Mouse (Mus musculus) lung, postnatal 0 days (tissue): ENCODE results near the gene Zfp277. TPM values are rescaled to one million over a fixed set of nuclear protein-coding genes. Genes with fewer than 3 reads are reported as not detected.

Experiments
- ATAC-seq: fragments of 200-750 bp; cut with Nextera tagmentation; 2 replicates; pipeline ENCODE4 v1.8.0; 2017; ENCODE audit warnings: moderate library complexity
- DNase-seq: peaks from one replicate; pipeline ENCODE4 v3.0.0-alpha.2; 2016; ENCODE audit warnings: low spot score
- H3K27ac ChIP-seq: fragments of 300-500 bp; sonication (generic); 2 replicates; pipeline ENCODE4 v1.5.1; 2014; ENCODE audit warnings: antibody characterized with exemption, mild to moderate bottlenecking, low read length, mixed read lengths
- H3K27me3 ChIP-seq: fragments of 300-500 bp; sonication (generic); replicated peaks from 2 replicates; pipeline ENCODE4 v1.6.1; 2014; ENCODE audit warnings: low read length, mixed read lengths; ENCODE audit not compliant: insufficient read depth
- H3K36me3 ChIP-seq: fragments of 300-500 bp; sonication (generic); 2 replicates; pipeline ENCODE4 v1.6.1; 2014; ENCODE audit warnings: low read length, mixed read lengths; ENCODE audit not compliant: insufficient read depth
- H3K4me1 ChIP-seq: fragments of 300-500 bp; sonication (generic); 2 replicates; pipeline ENCODE4 v1.6.1; 2014; ENCODE audit warnings: antibody characterized with exemption, low read depth, low read length, mixed read lengths; ENCODE audit not compliant: insufficient read depth
- H3K4me2 ChIP-seq: fragments of 300-500 bp; sonication (generic); replicated peaks from 2 replicates; pipeline ENCODE4 v1.6.1; 2014; ENCODE audit warnings: low read depth, mild to moderate bottlenecking, low read length, moderate library complexity, mixed read lengths
- H3K4me3 ChIP-seq: fragments of 300-500 bp; sonication (generic); 2 replicates; pipeline ENCODE4 v1.5.1; 2014; ENCODE audit warnings: low read depth, low read length
- H3K9ac ChIP-seq: fragments of 300-500 bp; sonication (generic); replicated peaks from 2 replicates; pipeline ENCODE4 v1.6.1; 2014; ENCODE audit warnings: low read depth, mild to moderate bottlenecking
- H3K9me3 ChIP-seq: fragments of 300-500 bp; sonication (generic); 2 replicates; pipeline ENCODE4 v1.6.1; 2016; ENCODE audit warnings: low read length, mixed read lengths
- CTCF ChIP-seq: IDR thresholded peaks from 2 replicates; pipeline ENCODE4 v1.5.1; 2016; ENCODE audit warnings: antibody characterized with exemption, mild to moderate bottlenecking
- EP300 ChIP-seq: IDR thresholded peaks from 2 replicates; pipeline ENCODE4 v1.6.1; 2016; ENCODE audit warnings: antibody characterized with exemption, mild to moderate bottlenecking, control low read depth
- WGBS: fragments of 180-500 bp; shearing (Covaris S2); extraction: QIAGEN DNeasy Blood & Tissue Kit; methylation state at CpG from one replicate; pipeline ENCODE4 v1.1.7; 2014; 5-methylcytosine and 5-hydroxymethylcytosine counted together
- polyA plus RNA-seq: library from polyadenylated mRNA; unstranded; fragments of >200 nt; fragmentation: Nextera tagmentation; extraction: Ambion mirVana; gene quantifications from 2 replicates; pipeline ENCODE4 v1.2.1, GENCODE M21; 2015

The Zfp277 gene
- polyA plus RNA-seq, 1 experiment from 2014 or later = 25.8 TPM

DNA sequence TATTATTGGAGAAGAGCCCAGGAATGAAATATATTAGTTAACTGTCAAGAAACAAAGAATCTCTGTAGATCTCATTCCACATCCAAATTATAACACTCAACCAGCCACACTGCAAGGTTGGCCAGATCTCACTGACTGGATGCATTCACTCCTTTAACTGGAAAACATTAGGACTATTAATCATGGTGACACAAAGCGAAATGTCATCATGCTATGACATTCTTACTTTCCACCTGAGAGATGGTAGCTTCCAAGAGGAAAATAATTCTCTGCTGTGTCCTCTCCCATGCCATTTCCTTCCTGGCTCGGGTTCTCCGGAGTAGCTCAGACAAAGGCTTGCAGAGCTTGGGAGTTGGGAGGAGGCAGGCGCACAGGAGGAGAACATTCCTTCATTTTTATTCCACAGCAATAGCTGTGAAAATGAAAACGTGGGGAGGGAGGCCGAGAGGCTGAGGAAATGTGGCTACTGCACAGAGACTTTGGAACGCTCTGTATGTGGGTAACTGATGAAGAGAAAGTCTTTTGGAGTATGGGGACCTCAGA, 17.1 kb upstream of the Zfp277 start:
- Histone ChIP-seq H3K27ac (no peak overlapping the region), H3K36me3 (no peaks in the 10 kb centered on the region), H3K4me3 (no peak overlapping the region), H3K27me3 (no peaks in the 10 kb centered on the region), H3K4me2 (no peak overlapping the region), H3K9me3 (no peaks in the 10 kb centered on the region), H3K9ac (no peak overlapping the region), H3K4me1 (peaks cover 10% of the 10 kb centered on the region; the same call in 1 of the 2 replicates)
- DNase-seq (no peak), ATAC-seq (peak; percentile 15; the same call in 1 of the 2 replicates)
- TF ChIP-seq EP300 (no peak), CTCF (no peak)
- WGBS = 29% methylated on average over 7 of the region's 7 CpGs

- DNase-seq = no peak
- WGBS = 59% methylated on average over 6 of the region's 6 CpGs
- TF ChIP-seq EP300 = no peak
- no peak for TF ChIP-seq CTCF
- Histone ChIP-seq H3K4me1 (peaks cover 10% of the 10 kb centered on the region; the same call in 1 of the 2 replicates), H3K27ac (peak overlapping the region; percentile 22), H3K27me3 (no peaks in the 10 kb centered on the region), H3K4me2 (no peak overlapping the region), H3K9me3 (no peaks in the 10 kb centered on the region), H3K36me3 (no peaks in the 10 kb centered on the region), H3K4me3 (no peak overlapping the region), H3K9ac (no peak overlapping the region)
- ATAC-seq = no peak
Measured at GRCm38 (mm10) chr12:40459673-40460265, 14.1 kb upstream of the Zfp277 start.

- WGBS = 30% methylated on average over 3 of the region's 3 CpGs
- Histone ChIP-seq H3K9me3 (no peaks in the 10 kb centered on the region), H3K4me3 (no peak overlapping the region), H3K4me1 (peaks cover 5% of the 10 kb centered on the region; the same call in 1 of the 2 replicates), H3K4me2 (no peak overlapping the region), H3K9ac (no peak overlapping the region), H3K36me3 (no peaks in the 10 kb centered on the region), H3K27ac (peak overlapping the region; percentile 22), H3K27me3 (no peaks in the 10 kb centered on the region)
- DNase-seq (peak; percentile 77), ATAC-seq (peak; percentile 84)
- TF ChIP-seq CTCF = no peak
- TF ChIP-seq EP300 = peak; percentile 95
Measured at GRCm38 (mm10) chr12:40458977-40459376, 13.3 kb upstream of the Zfp277 start.

GRCm38 (mm10) chr12:40456517-40456916, 10.8 kb upstream of the Zfp277 start:
- Histone ChIP-seq H3K9ac (no peak overlapping the region), H3K4me3 (no peak overlapping the region), H3K27ac (no peak overlapping the region), H3K27me3 (no peaks in the 10 kb centered on the region), H3K4me2 (no peak overlapping the region), H3K36me3 (no peaks in the 10 kb centered on the region), H3K4me1 (peaks cover 5% of the 10 kb centered on the region; the same call in 1 of the 2 replicates), H3K9me3 (no peaks in the 10 kb centered on the region)
- ATAC-seq (no peak), DNase-seq (no peak)
- 83% methylated on average over 2 of the region's 2 CpGs for WGBS
- no peak for TF ChIP-seq EP300
- TF ChIP-seq CTCF = no peak

DNA sequence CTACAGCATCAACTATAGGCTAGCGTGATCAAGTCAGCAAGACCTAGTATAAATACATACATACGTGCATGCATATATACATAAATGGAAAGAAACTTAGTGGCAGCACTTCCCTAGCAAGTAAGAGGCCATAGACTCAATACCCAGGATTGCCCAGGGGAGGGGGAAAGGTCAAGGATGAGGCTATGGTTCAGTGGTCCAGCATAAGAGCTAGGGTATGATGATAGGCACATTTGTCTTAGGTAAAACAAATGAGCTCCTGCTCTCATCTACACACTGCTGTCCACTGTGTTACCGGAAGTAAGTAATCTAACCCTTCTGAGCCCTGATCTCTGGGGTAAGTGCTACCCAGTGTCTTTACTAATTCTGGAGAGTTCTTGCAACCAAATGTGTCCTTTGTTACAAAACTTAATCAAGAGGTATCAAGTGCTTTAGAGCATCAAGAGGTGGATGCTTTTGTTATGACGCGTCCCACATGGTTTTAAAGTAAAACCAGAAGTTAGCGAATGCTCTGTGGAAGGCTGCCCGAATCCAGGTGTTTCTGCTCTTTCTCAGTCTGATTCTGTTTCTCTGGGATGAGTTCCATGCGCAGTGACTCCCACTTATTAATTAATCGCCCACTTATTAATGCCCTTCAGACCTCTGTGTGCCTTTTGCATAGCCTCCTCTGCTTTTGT, 3.6 kb upstream of the Zfp277 start:
- no peak for TF ChIP-seq CTCF
- TF ChIP-seq EP300 = no peak
- no peak overlapping the region; the same call in 1 of the 2 replicates for H3K27ac ChIP-seq
- no peak overlapping the region for H3K9ac ChIP-seq
- ATAC-seq (no peak), DNase-seq (no peak)
- peak overlapping the region; percentile 32 for H3K4me2 ChIP-seq
- H3K9me3 ChIP-seq = no peaks in the 10 kb centered on the region
- H3K4me1 ChIP-seq = peaks cover 5% of the 10 kb centered on the region; the same call in 1 of the 2 replicates
- no peaks in the 10 kb centered on the region for H3K36me3 ChIP-seq
- no peak overlapping the region for H3K4me3 ChIP-seq
- WGBS = 53% methylated on average over 9 of the region's 9 CpGs
- no peaks in the 10 kb centered on the region for H3K27me3 ChIP-seq

GRCm38 (mm10) chr12:40447561-40448355, 2.1 kb upstream of the Zfp277 start:
- Histone ChIP-seq H3K9me3 (no peaks in the 10 kb centered on the region), H3K4me3 (peak overlapping the region; percentile 87), H3K4me1 (peaks cover 5% of the 10 kb centered on the region; the same call in 1 of the 2 replicates), H3K4me2 (peak overlapping the region; percentile 91), H3K36me3 (no peaks in the 10 kb centered on the region), H3K9ac (peak overlapping the region; percentile 68), H3K27ac (no peak overlapping the region), H3K27me3 (no peaks in the 10 kb centered on the region)
- no peak for TF ChIP-seq EP300
- TF ChIP-seq CTCF = no peak
- DNase-seq (no peak), ATAC-seq (no peak)
- 12% methylated on average over 10 of the region's 10 CpGs for WGBS
